Mouse (Mus musculus) lung, postnatal 0 days (tissue): ENCODE measurements at regions not wholly inside any gene's neighbourhood (a gene's known extent, or its start where the extent isn't known, plus 50 kb on each side); places are given as distances from the start of the nearest gene placed in this dataset.

ENCODE experiments used
- ATAC-seq: fragments of 200-750 bp; cut with Nextera tagmentation; 2 replicates; pipeline ENCODE4 v1.8.0; 2017; ENCODE audit warnings: moderate library complexity
- DNase-seq: peaks from one replicate; pipeline ENCODE4 v3.0.0-alpha.2; 2016; ENCODE audit warnings: low spot score
- H3K27ac ChIP-seq: fragments of 300-500 bp; sonication (generic); 2 replicates; pipeline ENCODE4 v1.5.1; 2014; ENCODE audit warnings: antibody characterized with exemption, mild to moderate bottlenecking, low read length, mixed read lengths
- H3K27me3 ChIP-seq: fragments of 300-500 bp; sonication (generic); replicated peaks from 2 replicates; pipeline ENCODE4 v1.6.1; 2014; ENCODE audit warnings: low read length, mixed read lengths; ENCODE audit not compliant: insufficient read depth
- H3K36me3 ChIP-seq: fragments of 300-500 bp; sonication (generic); 2 replicates; pipeline ENCODE4 v1.6.1; 2014; ENCODE audit warnings: low read length, mixed read lengths; ENCODE audit not compliant: insufficient read depth
- H3K4me1 ChIP-seq: fragments of 300-500 bp; sonication (generic); 2 replicates; pipeline ENCODE4 v1.6.1; 2014; ENCODE audit warnings: antibody characterized with exemption, low read depth, low read length, mixed read lengths; ENCODE audit not compliant: insufficient read depth
- H3K4me2 ChIP-seq: fragments of 300-500 bp; sonication (generic); replicated peaks from 2 replicates; pipeline ENCODE4 v1.6.1; 2014; ENCODE audit warnings: low read depth, mild to moderate bottlenecking, low read length, moderate library complexity, mixed read lengths
- H3K4me3 ChIP-seq: fragments of 300-500 bp; sonication (generic); 2 replicates; pipeline ENCODE4 v1.5.1; 2014; ENCODE audit warnings: low read depth, low read length
- H3K9ac ChIP-seq: fragments of 300-500 bp; sonication (generic); replicated peaks from 2 replicates; pipeline ENCODE4 v1.6.1; 2014; ENCODE audit warnings: low read depth, mild to moderate bottlenecking
- H3K9me3 ChIP-seq: fragments of 300-500 bp; sonication (generic); 2 replicates; pipeline ENCODE4 v1.6.1; 2016; ENCODE audit warnings: low read length, mixed read lengths
- CTCF ChIP-seq: IDR thresholded peaks from 2 replicates; pipeline ENCODE4 v1.5.1; 2016; ENCODE audit warnings: antibody characterized with exemption, mild to moderate bottlenecking
- EP300 ChIP-seq: IDR thresholded peaks from 2 replicates; pipeline ENCODE4 v1.6.1; 2016; ENCODE audit warnings: antibody characterized with exemption, mild to moderate bottlenecking, control low read depth
- WGBS: fragments of 180-500 bp; shearing (Covaris S2); extraction: QIAGEN DNeasy Blood & Tissue Kit; methylation state at CpG from one replicate; pipeline ENCODE4 v1.1.7; 2014; 5-methylcytosine and 5-hydroxymethylcytosine counted together

- Histone ChIP-seq H3K27me3 (no peaks in the 10 kb centered on the region), H3K4me2 (no peak overlapping the region), H3K4me3 (no peak overlapping the region), H3K9me3 (no peaks in the 10 kb centered on the region), H3K9ac (no peak overlapping the region), H3K27ac (no peak overlapping the region), H3K4me1 (no peaks in the 10 kb centered on the region), H3K36me3 (no peaks in the 10 kb centered on the region)
- DNase-seq (peak; percentile 54), ATAC-seq (no peak)
- 38% methylated on average over 14 of the region's 14 CpGs for WGBS
- TF ChIP-seq EP300 (no peak), CTCF (peak; percentile 92)
Measured at GRCm38 (mm10) chr7:116701466-116702342, 197.5 kb downstream of the Nucb2 start.

- H3K4me3 ChIP-seq: no peak overlapping the region
- no peaks in the 10 kb centered on the region for H3K4me1 ChIP-seq
- H3K9ac ChIP-seq: no peak overlapping the region
- DNase-seq (no peak), ATAC-seq (no peak)
- no peak overlapping the region for H3K27ac ChIP-seq
- peak; percentile 32 for TF ChIP-seq CTCF
- no peak for TF ChIP-seq EP300
- no peaks in the 10 kb centered on the region for H3K36me3 ChIP-seq
- no peaks in the 10 kb centered on the region for H3K27me3 ChIP-seq
- no peaks in the 10 kb centered on the region for H3K9me3 ChIP-seq
- WGBS: 88% methylated on average over 2 of the region's 2 CpGs
- H3K4me2 ChIP-seq: no peak overlapping the region
Measured at GRCm38 (mm10) chr7:116702596-116702995, 198.4 kb downstream of the Nucb2 start.

GRCm38 (mm10) chr7:116711541-116711940 lies 207.4 kb downstream of the Nucb2 start:
- Histone ChIP-seq H3K36me3 (no peaks in the 10 kb centered on the region), H3K4me2 (no peak overlapping the region), H3K9me3 (no peaks in the 10 kb centered on the region), H3K27ac (no peak overlapping the region), H3K4me1 (no peaks in the 10 kb centered on the region), H3K4me3 (no peak overlapping the region), H3K9ac (no peak overlapping the region), H3K27me3 (no peaks in the 10 kb centered on the region)
- WGBS: 71% methylated on average over 2 of the region's 2 CpGs
- DNase-seq (no peak), ATAC-seq (no peak)
- TF ChIP-seq CTCF (no peak), EP300 (no peak)

GRCm38 (mm10) chr7:116713200-116713599 lies 209.0 kb downstream of the Nucb2 start:
- Histone ChIP-seq H3K4me2 (no peak overlapping the region), H3K9me3 (no peaks in the 10 kb centered on the region), H3K4me3 (no peak overlapping the region), H3K4me1 (no peaks in the 10 kb centered on the region), H3K36me3 (no peaks in the 10 kb centered on the region), H3K27me3 (no peaks in the 10 kb centered on the region), H3K27ac (no peak overlapping the region), H3K9ac (no peak overlapping the region)
- WGBS: 70% methylated on average over 8 of the region's 8 CpGs
- TF ChIP-seq EP300: no peak
- TF ChIP-seq CTCF: no peak
- no peak for ATAC-seq
- no peak for DNase-seq

- Histone ChIP-seq H3K9me3 (no peaks in the 10 kb centered on the region), H3K4me3 (no peak overlapping the region), H3K4me1 (no peaks in the 10 kb centered on the region), H3K27me3 (no peaks in the 10 kb centered on the region), H3K4me2 (no peak overlapping the region), H3K9ac (no peak overlapping the region), H3K36me3 (no peaks in the 10 kb centered on the region), H3K27ac (no peak overlapping the region)
- DNase-seq: no peak
- 46% methylated on average over 10 of the region's 10 CpGs for WGBS
- no peak for TF ChIP-seq CTCF
- no peak for TF ChIP-seq EP300
- no peak for ATAC-seq
Measured at GRCm38 (mm10) chr7:116715234-116716046, 211.3 kb downstream of the Nucb2 start.

GRCm38 (mm10) chr7:116728379-116728778 lies 224.2 kb downstream of the Nucb2 start:
- Histone ChIP-seq H3K27me3 (no peaks in the 10 kb centered on the region), H3K4me3 (no peak overlapping the region), H3K4me1 (no peaks in the 10 kb centered on the region), H3K4me2 (no peak overlapping the region), H3K36me3 (no peaks in the 10 kb centered on the region), H3K9me3 (no peaks in the 10 kb centered on the region), H3K9ac (no peak overlapping the region), H3K27ac (no peak overlapping the region)
- TF ChIP-seq CTCF: no peak
- no peak for TF ChIP-seq EP300
- ATAC-seq (no peak), DNase-seq (peak; percentile 18)
- WGBS: 12% methylated on average over 2 of the region's 2 CpGs
